Mouse (Mus musculus): ENCODE data around the gene Fgfr3.

Gene Fgfr3

GRCm38 (mm10) chr5:33721541-33722265 is at the start of gene Fgfr3:
Gene Fgfr3 (plus strand): TSS chr5:33721674.
- DNase-seq (ENCODE audit: low read depth, low spot score), result peak; percentile 78

GRCm38 (mm10) chr5:33674439-33674838 is 47.0 kb upstream of the Fgfr3 start:
- DNase-seq (ENCODE audit: low read depth, low spot score), result peak; percentile 16

DNA sequence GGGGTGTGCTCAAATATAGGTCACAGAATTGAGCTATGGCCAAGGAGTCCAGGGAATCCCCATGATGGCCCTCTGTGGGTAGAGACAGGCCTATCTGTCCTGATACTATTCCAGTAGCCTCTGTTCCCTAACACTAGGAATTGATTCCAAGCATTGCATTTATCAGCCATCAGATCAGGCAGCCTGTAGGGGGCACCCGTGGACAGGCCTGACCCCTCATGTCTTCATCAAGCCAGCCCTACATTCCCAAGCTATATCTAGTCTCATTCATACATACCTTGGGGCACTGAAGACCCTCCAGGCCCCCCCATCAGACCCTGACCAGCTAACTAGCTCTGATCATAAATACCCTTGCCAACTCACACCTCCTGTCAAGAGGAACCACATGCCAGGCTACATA is 45.5 kb upstream of the Fgfr3 start:
- DNase-seq (ENCODE audit: low read depth, low spot score), result peak; percentile 77

DNA sequence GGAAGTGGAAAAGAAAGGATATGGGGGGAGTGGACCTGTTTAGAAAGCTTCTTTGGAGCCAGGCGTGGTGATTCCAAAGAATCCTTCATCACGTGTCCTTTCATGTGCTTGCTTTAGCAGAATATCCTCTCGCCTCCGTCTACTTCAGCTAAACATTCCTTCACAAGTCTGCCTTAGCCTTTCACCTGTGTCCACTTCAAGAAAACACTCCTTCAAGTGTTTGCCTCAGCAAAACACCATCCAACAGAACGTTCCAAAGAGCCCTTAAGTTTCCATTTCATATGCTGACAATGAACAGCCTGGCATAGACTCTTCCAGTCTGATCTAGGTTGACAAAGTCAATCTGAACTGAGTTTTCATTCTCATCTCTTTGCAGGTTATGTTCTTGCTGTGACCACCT is 43.2 kb upstream of the Fgfr3 start:
- DNase-seq (ENCODE audit: low read depth, low spot score), result no peak

- no peak for DNase-seq (ENCODE audit: low read depth, low spot score)
Observed at GRCm38 (mm10) chr5:33681044-33681443, 40.4 kb upstream of the Fgfr3 start.

- no peak for DNase-seq (ENCODE audit: low read depth, low spot score)
Observed at GRCm38 (mm10) chr5:33681611-33682388, 39.7 kb upstream of the Fgfr3 start.

- DNase-seq (ENCODE audit: low read depth, low spot score), result no peak
Observed at GRCm38 (mm10) chr5:33682963-33683362, 38.5 kb upstream of the Fgfr3 start.

- DNase-seq (ENCODE audit: low read depth, low spot score), result peak; percentile 60
Observed at GRCm38 (mm10) chr5:33683897-33684652, 37.4 kb upstream of the Fgfr3 start.

DNA sequence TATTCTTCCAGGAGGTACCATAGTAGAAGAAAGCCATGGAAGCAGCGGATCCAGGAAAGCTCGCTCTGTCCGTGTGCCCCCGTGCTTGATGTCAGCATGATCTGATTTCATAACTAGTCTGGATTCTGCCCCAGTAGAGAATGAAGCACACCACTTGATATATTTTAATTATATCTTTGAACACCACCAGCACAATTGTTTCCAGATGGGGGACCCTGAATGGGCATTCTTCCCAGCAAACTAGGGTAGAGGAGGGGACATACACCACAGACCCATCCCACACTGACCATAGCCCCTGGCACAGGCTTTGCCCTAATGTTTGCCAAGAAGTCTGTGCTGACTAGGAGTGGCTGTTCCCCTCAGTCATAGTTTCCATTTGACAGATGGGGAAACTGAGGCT is 36.5 kb upstream of the Fgfr3 start:
- no peak for DNase-seq (ENCODE audit: low read depth, low spot score)

GRCm38 (mm10) chr5:33687142-33687541 is 34.3 kb upstream of the Fgfr3 start:
- DNase-seq (ENCODE audit: low read depth, low spot score), result no peak

DNA sequence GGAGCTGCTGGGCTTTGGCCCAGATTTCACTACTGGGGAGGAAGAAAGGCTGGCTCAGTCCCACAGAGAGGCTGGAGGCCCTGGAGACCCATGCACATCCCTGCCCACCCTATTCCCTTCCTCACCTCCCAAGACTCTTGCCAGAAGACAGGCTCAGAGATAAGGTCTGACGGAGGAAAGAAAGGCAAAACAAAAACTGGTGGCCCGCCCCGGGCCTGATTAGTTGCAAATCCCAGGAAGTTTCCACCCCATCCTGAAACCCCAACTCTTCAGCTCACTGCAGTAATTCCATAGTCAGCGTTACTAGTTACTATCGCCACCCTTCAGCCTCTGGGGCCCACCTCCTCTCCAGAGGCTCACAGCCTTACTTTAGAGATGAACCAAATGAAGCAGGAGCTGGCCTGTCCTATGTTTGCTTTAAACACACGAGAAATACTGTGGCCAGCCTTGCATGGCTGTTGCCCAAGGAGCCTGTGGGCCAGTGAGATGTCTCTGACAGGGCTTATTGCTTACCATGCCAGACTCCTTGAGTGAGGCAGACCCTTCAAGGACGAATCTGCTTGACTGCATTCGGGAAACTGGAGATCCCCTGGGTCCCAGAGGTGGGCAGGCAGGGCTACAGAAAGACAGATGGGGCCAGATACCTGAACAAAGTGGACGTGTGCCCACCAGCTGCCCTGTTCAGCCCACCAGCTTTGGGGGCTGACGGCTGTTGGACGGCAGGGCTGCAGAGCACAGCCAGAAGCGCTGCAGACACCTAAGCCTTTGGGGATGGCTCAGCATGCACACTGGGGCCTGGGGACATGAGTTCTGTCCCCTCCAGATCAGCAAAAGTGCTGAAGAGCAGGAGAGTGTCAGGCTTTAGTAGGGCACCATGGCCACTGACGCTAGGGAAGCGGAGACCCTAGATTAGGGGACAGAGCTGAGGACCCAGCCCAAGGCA is 32.9 kb upstream of the Fgfr3 start:
- no peak for DNase-seq (ENCODE audit: low read depth, low spot score)

GRCm38 (mm10) chr5:33689221-33689844 is 32.1 kb upstream of the Fgfr3 start:
- DNase-seq (ENCODE audit: low read depth, low spot score), result peak; percentile 63

DNA sequence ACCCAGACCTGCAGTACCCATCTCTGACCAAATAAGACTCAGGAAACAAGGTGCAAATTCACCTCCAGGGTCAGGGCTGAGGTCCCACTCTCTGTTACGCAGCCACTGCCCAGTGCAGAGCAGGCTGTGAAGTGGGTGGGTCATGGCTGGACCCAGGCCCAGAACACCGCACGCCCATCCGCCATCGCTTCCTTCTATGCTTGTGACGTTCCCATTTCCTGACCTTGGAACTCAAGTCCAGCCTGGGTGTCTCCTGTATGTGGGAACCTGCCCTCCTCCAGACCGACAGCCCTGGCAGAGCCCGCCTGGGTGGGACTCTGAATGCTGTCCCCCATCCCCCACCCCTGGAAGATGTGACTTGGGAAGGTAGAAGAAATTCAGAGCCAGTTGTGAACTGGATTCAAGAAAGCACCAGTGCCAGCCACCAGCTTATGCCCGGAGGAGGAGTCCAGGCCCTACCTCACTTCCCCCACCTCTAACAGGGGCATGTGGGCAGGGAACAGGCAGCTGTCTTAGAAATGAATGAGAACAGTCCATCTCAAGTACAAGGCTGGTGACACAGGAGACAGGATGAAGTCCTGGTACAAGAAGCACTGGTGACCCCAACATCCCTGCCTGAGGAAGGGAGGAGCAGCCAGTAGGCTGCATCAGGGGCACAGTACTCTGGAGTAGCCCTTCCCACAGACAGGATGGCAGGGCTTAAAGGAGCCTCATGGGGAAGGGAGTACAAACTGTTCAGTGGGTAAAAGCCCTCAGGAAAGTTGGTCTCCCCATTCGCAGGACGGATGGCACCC is 31.4 kb upstream of the Fgfr3 start:
- DNase-seq (ENCODE audit: low read depth, low spot score), result no peak

DNA sequence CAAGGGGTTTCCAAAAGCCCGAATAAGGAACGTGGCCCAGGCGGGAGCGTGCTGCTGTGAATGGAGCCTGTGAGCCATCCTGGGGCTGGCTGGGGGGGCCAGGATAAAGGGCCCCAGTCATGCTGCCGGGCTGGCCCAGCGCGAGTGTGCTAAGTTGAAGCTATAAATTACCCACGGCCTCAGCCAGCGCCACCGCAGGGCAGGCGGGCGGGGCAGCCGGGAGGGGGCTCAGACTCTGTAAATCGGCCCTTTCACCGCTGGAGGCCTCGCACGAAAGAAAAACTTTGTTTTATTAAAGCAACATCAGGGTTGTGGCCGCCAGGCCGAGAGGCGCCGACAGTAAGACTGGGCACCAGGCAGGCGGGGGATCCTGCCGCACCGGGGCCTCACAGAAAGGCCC is 29.1 kb upstream of the Fgfr3 start:
- DNase-seq (ENCODE audit: low read depth, low spot score), result peak; percentile 82

- no peak for DNase-seq (ENCODE audit: low read depth, low spot score)
Observed at GRCm38 (mm10) chr5:33694461-33694847, 27.0 kb upstream of the Fgfr3 start.

GRCm38 (mm10) chr5:33694848-33695717 is 26.4 kb upstream of the Fgfr3 start:
- DNase-seq (ENCODE audit: low read depth, low spot score), result peak; percentile 69

GRCm38 (mm10) chr5:33695718-33696121 is 25.8 kb upstream of the Fgfr3 start:
- no peak for DNase-seq (ENCODE audit: low read depth, low spot score)

GRCm38 (mm10) chr5:33696430-33696829 is 25.0 kb upstream of the Fgfr3 start:
- DNase-seq (ENCODE audit: low read depth, low spot score), result no peak

DNA sequence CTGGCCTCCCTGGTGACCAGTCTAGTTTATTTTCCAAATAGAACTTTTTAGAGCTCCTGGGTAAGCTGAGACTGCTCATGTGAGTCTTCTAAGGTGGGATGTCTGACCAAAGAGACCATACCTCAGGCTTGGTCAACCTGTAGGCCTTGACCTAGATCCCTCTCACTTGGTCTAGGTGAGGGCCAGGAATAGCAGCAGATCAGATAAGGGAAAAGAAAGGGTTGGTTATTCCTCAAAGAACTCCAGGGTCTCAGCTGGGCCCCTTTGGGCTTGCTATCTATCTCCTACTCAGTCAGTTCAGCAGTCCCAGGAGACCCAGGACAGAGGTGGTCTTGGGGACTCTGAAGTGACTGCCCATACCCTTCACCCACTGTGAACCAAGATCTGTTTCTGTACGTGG is 23.9 kb upstream of the Fgfr3 start:
- no peak for DNase-seq (ENCODE audit: low read depth, low spot score)
